Mouse (Mus musculus) right cerebral cortex, adult 2 months (tissue): ENCODE results near the gene Serhl.

ENCODE experiments used
- DNase-seq, 2 experiments: peaks; one replicate each; pipeline ENCODE4 v3.0.0; 2021 to 2022; ENCODE audit warnings: low spot score in 2 of 2

The Serhl gene

DNA sequence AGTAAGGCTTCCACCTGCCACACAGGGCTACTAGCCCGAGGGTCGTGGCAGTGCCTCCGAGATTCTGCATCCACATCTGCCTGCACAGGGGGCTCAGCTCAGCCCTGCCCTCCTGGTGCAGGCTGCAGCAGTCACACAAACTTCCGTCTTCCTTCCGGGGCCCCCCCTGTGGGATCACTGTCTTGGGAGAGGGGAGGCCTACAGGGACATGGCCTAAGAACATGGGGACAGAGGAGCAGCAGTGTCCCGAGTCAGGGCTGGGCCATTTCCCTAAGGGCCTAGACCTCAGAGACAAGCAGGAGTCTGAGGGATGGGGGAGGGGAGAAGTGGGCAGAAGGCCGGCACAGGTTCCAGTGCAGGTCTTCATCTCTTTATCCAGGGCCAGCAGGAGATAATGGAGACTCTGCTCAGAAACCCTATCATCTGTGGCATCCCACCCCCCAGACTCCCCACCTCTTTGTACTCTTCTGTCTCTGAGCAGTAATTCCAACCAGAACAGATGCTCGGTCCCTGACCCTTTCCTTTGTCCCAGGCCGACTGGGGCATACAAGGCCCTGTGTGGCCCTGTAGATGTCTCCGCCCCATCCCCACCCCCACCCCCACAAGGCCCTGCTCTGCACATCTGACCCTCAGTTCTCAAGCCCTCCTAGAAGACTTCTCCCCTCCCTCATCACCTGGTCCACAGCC, 71.9 kb downstream of the Serhl start:
- no peak for DNase-seq

GRCm38 (mm10) chr15:83162001-83162400, 72.7 kb downstream of the Serhl start:
- no peak for DNase-seq

DNA sequence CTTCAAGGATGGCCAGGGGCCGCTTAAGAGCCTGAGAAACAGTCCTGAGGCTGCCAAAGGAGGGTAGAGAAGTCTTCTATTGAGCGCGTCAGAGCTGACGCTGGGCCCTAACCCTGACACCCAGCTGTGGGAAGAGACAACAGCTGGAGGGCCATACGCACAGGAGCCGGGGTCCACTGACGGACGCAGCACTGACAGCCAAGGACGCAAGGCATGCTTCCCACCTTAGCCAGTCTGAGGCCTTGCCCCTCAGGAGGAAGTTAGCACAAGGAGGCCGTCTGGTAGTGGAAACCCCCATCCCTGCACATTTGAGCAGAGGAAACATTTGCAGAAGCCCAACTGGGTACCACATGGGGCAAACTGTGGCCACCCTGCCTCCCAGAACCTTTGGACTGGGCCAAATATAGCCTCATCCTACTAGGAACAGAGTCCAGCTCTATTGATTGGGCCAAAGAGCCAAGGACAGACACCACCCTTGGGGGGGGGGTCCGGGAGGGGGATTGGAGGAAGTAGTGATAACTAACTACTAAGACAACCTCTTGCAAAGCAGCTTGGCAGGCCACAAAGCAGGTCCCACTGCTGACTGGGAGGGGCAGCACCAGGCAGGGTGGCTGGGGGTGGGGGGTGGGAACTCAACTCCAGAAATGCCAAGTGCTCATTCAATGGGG, 73.6 kb downstream of the Serhl start:
- no peak for DNase-seq

DNA sequence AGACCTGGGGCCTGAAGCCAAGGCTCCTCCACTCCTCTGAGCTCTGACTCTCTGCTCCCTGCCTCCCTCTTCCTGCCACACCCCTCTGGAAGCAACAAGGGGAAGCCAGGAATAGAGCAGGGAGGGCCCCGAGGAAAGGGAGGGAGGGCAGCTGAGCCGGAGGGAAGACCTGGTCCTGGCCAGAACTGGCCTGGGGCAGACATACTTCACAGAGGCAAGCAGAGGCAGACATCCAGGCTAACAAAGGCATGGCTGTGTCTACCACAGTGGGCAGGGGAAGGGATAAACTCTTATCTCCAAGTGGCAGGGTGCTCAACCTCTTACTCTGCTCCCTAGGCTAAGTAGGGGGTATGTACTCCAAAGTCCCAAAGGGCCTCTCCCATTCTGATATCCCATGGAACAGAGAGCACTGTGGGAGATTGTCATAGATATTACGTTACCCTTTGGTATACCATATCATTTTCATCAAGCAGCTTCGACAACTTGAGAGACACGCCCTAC, 75.7 kb downstream of the Serhl start:
- no peak for DNase-seq

GRCm38 (mm10) chr15:83165526-83166315, 76.4 kb downstream of the Serhl start:
- DNase-seq, result no peak
